Mouse (Mus musculus): ENCODE measurements around the gene Maip1. TPM values are rescaled to one million over a fixed set of nuclear protein-coding genes. Genes with fewer than 3 reads are reported as not detected.

Maip1 gene
- polyA plus RNA-seq (2012; rRNA removed): 2.7 and 4.5 TPM in 2 replicates
- polyA plus RNA-seq (2014; fragmentation: Nextera tagmentation; extraction: Ambion mirVana): 7.9 and 8.4 TPM in 2 replicates

DNA sequence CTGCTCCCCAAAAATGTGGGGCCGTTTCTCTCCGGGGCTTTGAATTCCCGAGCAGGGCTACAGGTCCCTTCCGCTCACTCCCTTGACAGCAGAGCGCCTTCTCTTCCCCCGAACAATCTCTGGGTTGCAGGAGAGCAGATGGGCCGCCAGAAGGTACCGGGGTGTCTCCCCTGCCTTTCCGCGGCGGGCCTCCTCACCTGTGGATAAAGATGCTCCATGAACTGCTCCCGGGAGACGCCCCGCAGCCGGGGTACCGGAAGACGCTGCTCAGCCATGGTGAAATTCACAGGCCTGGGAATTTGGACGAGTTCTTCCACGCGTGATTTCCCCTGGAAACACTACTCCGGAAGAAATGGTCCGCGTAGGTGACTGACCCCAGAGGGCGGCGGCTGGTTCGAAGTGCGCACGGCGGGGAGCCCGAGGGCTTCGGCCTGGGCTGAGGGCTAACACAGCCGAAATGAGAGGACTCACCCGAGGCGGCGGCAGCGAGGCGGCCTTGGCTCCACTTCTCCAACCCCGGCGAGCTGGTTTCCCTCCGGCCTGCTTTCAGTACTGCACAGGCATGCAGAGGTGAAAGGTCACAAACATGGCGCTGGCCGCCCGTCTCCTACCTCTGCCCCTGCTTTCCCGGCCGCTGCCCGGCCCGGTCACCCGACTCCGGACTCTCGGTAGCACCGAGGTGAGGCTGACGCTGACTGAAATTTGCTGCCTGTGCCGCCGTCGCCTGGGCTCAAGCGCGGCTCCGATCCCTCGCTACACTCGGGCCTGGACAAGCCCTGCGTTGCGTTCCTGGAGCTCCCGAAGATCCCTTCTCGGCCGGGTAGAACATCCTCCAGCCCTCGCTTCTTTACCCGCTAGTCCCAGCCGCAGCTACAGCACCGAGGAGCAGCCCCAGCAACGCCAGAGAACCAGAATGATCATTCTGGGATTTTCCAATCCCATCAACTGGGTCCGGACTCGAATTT, at the start of gene Maip1, which contains the start of gene Tyw5:
TSS of gene Maip1 (plus strand) at position 142 of the 965 bp plus-strand sequence.
TSS of gene Tyw5 (minus strand) at position 915 of the 965 bp plus-strand sequence.
- DNase-seq (ENCODE audit: low read depth in 3 of 3, low spot score in 3 of 3): peak; percentile 67 to 71 (median 68)
- under 1% methylated on average over 72 of the region's 72 CpGs for WGBS (ENCODE audit: insufficient replicate concordance)
- Histone ChIP-seq H3K36me3 (replicated peaks; ENCODE audit: control insufficient read depth, insufficient read depth, low read depth) (no peaks in the 10 kb centered on the region), H3K27me3 (ENCODE audit: control insufficient read depth, insufficient read depth, low read length) (no peaks in the 10 kb centered on the region), H3K9me3 (ENCODE audit: control insufficient read depth, low read length) (no peaks in the 10 kb centered on the region), H3K4me2 (ENCODE audit: low read depth) (peak within 1 kb of the TSS; percentile 76), H3K4me3 (ENCODE audit: insufficient read depth in 1 of 2, low read depth in 2 of 2, low read length in 2 of 2) (peak within 1 kb of the TSS; percentile 82 to 84), H3K27ac (peak within 1 kb of the TSS; percentile 64), H3K9ac (replicated peaks) (peak within 1 kb of the TSS; percentile 93), H3K4me1 (replicated peaks; ENCODE audit: control insufficient read depth in 2 of 2, insufficient read depth in 2 of 2, low read length in 1 of 2) (peaks cover 7 to 11% of the 10 kb centered on the region in 2 experiments)
- ATAC-seq (ENCODE audit: insufficient read depth): peak; percentile 88
- no peak for TF ChIP-seq EP300 (IDR thresholded peaks at IDR 0.05; ENCODE audit: low read depth)
- peak; percentile 27; the same call in 1 of the 2 replicates for TF ChIP-seq CTCF (IDR thresholded peaks at IDR 0.05; ENCODE audit: low read depth)

- Histone ChIP-seq H3K36me3 (replicated peaks; ENCODE audit: control insufficient read depth, insufficient read depth, low read depth) (no peaks in the 10 kb centered on the region), H3K4me2 (ENCODE audit: low read depth) (no peak overlapping the region), H3K9ac (replicated peaks) (no peak overlapping the region), H3K27ac (no peak overlapping the region), H3K4me3 (ENCODE audit: insufficient read depth in 1 of 2, low read depth in 2 of 2, low read length in 2 of 2) (no peak overlapping the region), H3K4me1 (replicated peaks; ENCODE audit: control insufficient read depth in 2 of 2, insufficient read depth in 2 of 2, low read length in 1 of 2) (no peaks in the 10 kb centered on the region), H3K27me3 (ENCODE audit: control insufficient read depth, insufficient read depth, low read length) (no peaks in the 10 kb centered on the region), H3K9me3 (ENCODE audit: control insufficient read depth, low read length) (no peaks in the 10 kb centered on the region)
- WGBS (ENCODE audit: insufficient replicate concordance): 71% methylated on average over 5 of the region's 5 CpGs
- ATAC-seq (ENCODE audit: insufficient read depth): no peak
- TF ChIP-seq CTCF (IDR thresholded peaks at IDR 0.05; ENCODE audit: low read depth): no peak
- TF ChIP-seq EP300 (IDR thresholded peaks at IDR 0.05; ENCODE audit: low read depth): no peak
- no peak for DNase-seq (ENCODE audit: low read depth in 3 of 3, low spot score in 3 of 3)
Measured at GRCm38 (mm10) chr1:57358546-57358945, 47.6 kb upstream of the Maip1 start.

- WGBS (ENCODE audit: insufficient replicate concordance): 66% methylated on average over 3 of the region's 3 CpGs
- ATAC-seq (ENCODE audit: insufficient read depth): no peak
- no peak overlapping the region for H3K9ac ChIP-seq (replicated peaks)
Measured at GRCm38 (mm10) chr1:57367446-57367845, 38.7 kb upstream of the Maip1 start.

DNA sequence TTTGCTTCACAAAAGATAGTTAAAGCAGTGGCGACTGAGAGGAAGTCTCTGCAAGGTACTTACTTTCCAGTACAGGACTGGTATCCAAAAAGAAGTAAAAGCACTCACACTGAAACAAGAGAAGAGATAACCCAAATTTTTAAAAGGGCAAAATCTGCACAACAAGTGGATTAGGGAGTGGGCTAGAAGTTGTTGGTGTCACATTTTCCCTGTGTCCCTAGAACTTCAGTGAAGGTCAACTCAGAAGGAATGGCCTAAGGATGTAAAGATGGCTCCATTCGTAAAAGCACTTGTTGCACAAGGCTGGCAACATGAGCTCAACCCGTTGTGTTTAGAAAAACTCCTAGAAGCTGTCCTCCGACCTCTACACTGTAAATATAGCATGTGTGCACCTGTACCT, 37.0 kb upstream of the Maip1 start:
- TF ChIP-seq EP300 (IDR thresholded peaks at IDR 0.05; ENCODE audit: low read depth) (no peak), CTCF (IDR thresholded peaks at IDR 0.05; ENCODE audit: low read depth) (no peak)
- H3K4me1 ChIP-seq (replicated peaks; ENCODE audit: control insufficient read depth in 2 of 2, insufficient read depth in 2 of 2, low read length in 1 of 2): no peaks in the 10 kb centered on the region
- H3K36me3 ChIP-seq (replicated peaks; ENCODE audit: control insufficient read depth, insufficient read depth, low read depth): no peaks in the 10 kb centered on the region
- no peak overlapping the region for H3K27ac ChIP-seq
- no peaks in the 10 kb centered on the region for H3K9me3 ChIP-seq (ENCODE audit: control insufficient read depth, low read length)
- 65% methylated on average over 4 of the region's 4 CpGs for WGBS (ENCODE audit: insufficient replicate concordance)
- H3K27me3 ChIP-seq (ENCODE audit: control insufficient read depth, insufficient read depth, low read length): no peaks in the 10 kb centered on the region
- no peak for DNase-seq (ENCODE audit: low read depth in 3 of 3, low spot score in 3 of 3)
- H3K4me2 ChIP-seq (ENCODE audit: low read depth): no peak overlapping the region
- no peak for ATAC-seq (ENCODE audit: insufficient read depth)
- H3K9ac ChIP-seq (replicated peaks): no peak overlapping the region
- no peak overlapping the region for H3K4me3 ChIP-seq (ENCODE audit: insufficient read depth in 1 of 2, low read depth in 2 of 2, low read length in 2 of 2)

More at GRCm38 (mm10) chr1:57367446-57367845, 38.7 kb upstream of the Maip1 start:
- Histone ChIP-seq H3K4me2 (ENCODE audit: low read depth) (no peak overlapping the region), H3K4me1 (replicated peaks; ENCODE audit: control insufficient read depth in 2 of 2, insufficient read depth in 2 of 2, low read length in 1 of 2) (no peaks in the 10 kb centered on the region), H3K36me3 (replicated peaks; ENCODE audit: control insufficient read depth, insufficient read depth, low read depth) (no peaks in the 10 kb centered on the region), H3K27me3 (ENCODE audit: control insufficient read depth, insufficient read depth, low read length) (no peaks in the 10 kb centered on the region), H3K4me3 (ENCODE audit: insufficient read depth in 1 of 2, low read depth in 2 of 2, low read length in 2 of 2) (no peak overlapping the region), H3K27ac (no peak overlapping the region), H3K9me3 (ENCODE audit: control insufficient read depth, low read length) (no peaks in the 10 kb centered on the region)
- TF ChIP-seq EP300 (IDR thresholded peaks at IDR 0.05; ENCODE audit: low read depth) (no peak), CTCF (IDR thresholded peaks at IDR 0.05; ENCODE audit: low read depth) (no peak)
- DNase-seq (ENCODE audit: low read depth in 3 of 3, low spot score in 3 of 3): no peak

DNA sequence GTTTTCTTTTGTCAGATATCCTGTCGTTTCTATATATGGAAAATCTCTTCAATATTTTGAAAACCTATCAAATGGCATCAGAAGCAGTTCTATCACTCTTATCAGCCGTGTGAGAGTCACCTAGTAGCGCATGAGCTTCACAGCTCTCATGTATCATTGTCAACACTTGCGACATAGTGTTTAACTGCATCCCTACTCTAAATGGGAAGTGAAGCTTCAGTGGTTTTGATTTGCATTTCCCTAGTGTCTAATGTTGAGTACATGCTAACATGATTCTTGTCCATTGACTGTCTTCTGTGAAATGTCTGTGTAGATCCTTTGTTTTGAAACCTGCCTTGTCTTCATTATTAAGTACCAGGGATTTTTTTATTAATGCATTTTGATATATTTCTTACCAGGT, 35.7 kb upstream of the Maip1 start:
- ATAC-seq (ENCODE audit: insufficient read depth): no peak
- H3K4me1 ChIP-seq (replicated peaks; ENCODE audit: control insufficient read depth in 2 of 2, insufficient read depth in 2 of 2, low read length in 1 of 2): no peaks in the 10 kb centered on the region
- H3K27me3 ChIP-seq (ENCODE audit: control insufficient read depth, insufficient read depth, low read length): no peaks in the 10 kb centered on the region
- H3K9ac ChIP-seq (replicated peaks): no peak overlapping the region
- H3K9me3 ChIP-seq (ENCODE audit: control insufficient read depth, low read length): no peaks in the 10 kb centered on the region
- no peak overlapping the region for H3K4me2 ChIP-seq (ENCODE audit: low read depth)
- no peaks in the 10 kb centered on the region for H3K36me3 ChIP-seq (replicated peaks; ENCODE audit: control insufficient read depth, insufficient read depth, low read depth)
- no peak overlapping the region for H3K4me3 ChIP-seq (ENCODE audit: insufficient read depth in 1 of 2, low read depth in 2 of 2, low read length in 2 of 2)
- DNase-seq (ENCODE audit: low read depth in 3 of 3, low spot score in 3 of 3): no peak
- 51% methylated on average over 4 of the region's 4 CpGs for WGBS (ENCODE audit: insufficient replicate concordance)
- no peak overlapping the region for H3K27ac ChIP-seq
- TF ChIP-seq EP300 (IDR thresholded peaks at IDR 0.05; ENCODE audit: low read depth) (no peak), CTCF (IDR thresholded peaks at IDR 0.05; ENCODE audit: low read depth) (no peak)
